Mouse (Mus musculus) megakaryocyte, embryonic 14.5 days (primary cell): ENCODE measurements around the gene Man2b2.

ENCODE experiments used
- FLI1 ChIP-seq: IDR thresholded peaks from 2 replicates; pipeline ENCODE4 v1.6.1; 2012; ENCODE audit warnings: low read length, inconsistent platforms, mixed read lengths
- GATA1 ChIP-seq: IDR thresholded peaks from 3 replicates; pipeline ENCODE4 v1.6.1; 2012; ENCODE audit warnings: mixed read lengths, low read length, inconsistent platforms, borderline replicate concordance

- TF ChIP-seq GATA1 (no peak), FLI1 (no peak)
These were observed 7.5 kb downstream of the Man2b2 start for GRCm38 (mm10) chr5:36822907-36823306.
